ENCODE assay signal across 11 mouse cellular contexts in the genomic region with DNA sequence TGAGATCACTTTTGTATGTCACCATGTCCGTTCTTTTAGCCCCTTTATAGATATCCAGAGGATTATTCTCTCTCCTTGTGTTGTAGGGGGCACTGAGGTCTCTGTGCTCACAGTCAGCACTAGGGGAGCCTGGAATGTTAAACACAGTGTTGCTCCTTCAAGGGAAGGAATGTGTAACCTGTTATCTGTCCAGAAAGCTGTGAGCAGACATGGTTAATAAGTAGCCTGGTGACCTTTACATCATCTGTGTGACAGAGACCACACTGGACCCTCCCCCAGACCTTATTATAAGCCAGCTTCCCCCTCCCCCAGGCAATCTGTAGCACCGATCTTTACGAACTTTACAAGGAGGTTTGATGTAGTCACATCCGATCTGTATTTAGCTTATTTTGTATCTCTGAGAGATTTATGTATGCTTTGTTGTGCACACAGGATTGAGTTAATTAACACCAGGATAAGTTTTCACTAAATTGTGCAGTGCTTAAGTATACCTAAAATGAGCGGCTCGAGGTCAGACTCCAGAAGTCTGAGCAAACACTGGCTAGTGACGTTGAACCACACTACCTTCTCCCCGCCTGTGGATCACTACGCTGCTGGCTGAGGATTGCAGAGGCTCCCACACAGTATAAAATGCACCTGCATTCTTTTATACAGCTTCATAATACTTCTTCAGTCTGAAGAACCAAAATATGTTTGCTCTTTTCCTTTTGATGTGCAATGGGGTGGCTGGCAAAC. TPM values are rescaled to one million over a fixed set of nuclear protein-coding genes. Genes with fewer than 3 reads are reported as not detected.
DNase-seq lines count a peak whose midpoint lies in the region; ATAC-seq and TF ChIP-seq lines count a peak whose summit lies in the region.
"Had no signal": no experiment of that assay in that cellular context is flagged by ENCODE, and none has a peak within 500 bp of the region (broad histone marks: within the 10 kb centered on the region; RNA-seq: fewer than 3 reads in every experiment).

No protein-coding gene starts in this region.

- 0 out of 2 replicates have a peak overlapping the region, but pooled peaks have one; percentile 3 for H3K4me2 ChIP-seq in intestine, embryonic 14.5 days (ENCODE audit: low read length)
- no peak overlapping the region for H3K4me2 ChIP-seq in intestine, postnatal 0 days (replicated peaks; ENCODE audit: low read depth)
- H3K4me2 ChIP-seq: hindbrain, embryonic 13.5 days; midbrain, embryonic 15.5 days had no signal

- TF ChIP-seq CTCF in intestine, postnatal 0 days (IDR thresholded peaks at IDR 0.05; ENCODE audit: low read depth), result no peak
- no peak for TF ChIP-seq CTCF in thymus, adult 2 months (IDR thresholded peaks at IDR 0.05; ENCODE audit: borderline replicate concordance, control insufficient read depth, extremely low read depth, insufficient read depth, low read length, poor library complexity)

- H3K9me3 ChIP-seq in intestine, embryonic 14.5 days (ENCODE audit: control insufficient read depth, low read length), result no peaks in the 10 kb centered on the region
- H3K9me3 ChIP-seq in intestine, postnatal 0 days (ENCODE audit: control insufficient read depth), result no peaks in the 10 kb centered on the region
- H3K9me3 ChIP-seq: hindbrain, embryonic 13.5 days; midbrain, embryonic 15.5 days had no signal

- H3K9ac ChIP-seq in intestine, embryonic 14.5 days (ENCODE audit: low read length), result no peak overlapping the region
- no peak overlapping the region for H3K9ac ChIP-seq in intestine, postnatal 0 days (ENCODE audit: low read depth, low read length)
- H3K9ac ChIP-seq: hindbrain, embryonic 13.5 days; midbrain, embryonic 15.5 days had no signal

- no peak overlapping the region for H3K4me3 ChIP-seq in intestine, embryonic 14.5 days (ENCODE audit: low read depth, low read length)
- no peak overlapping the region for H3K4me3 ChIP-seq in intestine, postnatal 0 days (ENCODE audit: low read depth, low read length)
- H3K4me3 ChIP-seq in thymus, adult 2 months (ENCODE audit: control insufficient read depth, insufficient read depth, low read length), result no peak overlapping the region
- H3K4me3 ChIP-seq: hindbrain, embryonic 13.5 days; midbrain, embryonic 15.5 days had no signal

- no peak for TF ChIP-seq POLR2A in thymus, adult 2 months (IDR thresholded peaks at IDR 0.05; ENCODE audit: control insufficient read depth, extremely low read depth, insufficient read depth, low read length, poor library complexity)

- WGBS in intestine, embryonic 14.5 days, result 53% methylated on average over 9 of the region's 9 CpGs
- WGBS in intestine, postnatal 0 days, result 34% methylated on average over 9 of the region's 9 CpGs
- 83% methylated on average over 9 of the region's 9 CpGs for WGBS in thymus, adult 2 months

- no peaks in the 10 kb centered on the region for H3K27me3 ChIP-seq in intestine, embryonic 14.5 days (replicated peaks; ENCODE audit: control insufficient read depth, insufficient read depth, low read length)
- no peaks in the 10 kb centered on the region for H3K27me3 ChIP-seq in intestine, postnatal 0 days (replicated peaks; ENCODE audit: control insufficient read depth, insufficient read depth, low read length)
- H3K27me3 ChIP-seq in thymus, adult 2 months (ENCODE audit: control insufficient read depth, insufficient read depth, low read length), result no peaks in the 10 kb centered on the region
- H3K27me3 ChIP-seq: hindbrain, embryonic 13.5 days; midbrain, embryonic 15.5 days had no signal

- H3K4me1 ChIP-seq in intestine, embryonic 14.5 days (replicated peaks; ENCODE audit: control insufficient read depth, insufficient read depth, low read length), result peaks cover 19% of the 10 kb centered on the region
- H3K4me1 ChIP-seq in intestine, postnatal 0 days (replicated peaks; ENCODE audit: control insufficient read depth, insufficient read depth, low read length), result no peaks in the 10 kb centered on the region
- H3K4me1 ChIP-seq in thymus, adult 2 months (replicated peaks; ENCODE audit: control insufficient read depth, insufficient read depth, low read length), result peaks cover 74% of the 10 kb centered on the region
- H3K4me1 ChIP-seq: midbrain, embryonic 15.5 days had no signal

- H3K36me3 ChIP-seq in intestine, embryonic 14.5 days (ENCODE audit: control insufficient read depth, insufficient read depth, low read length), result no peaks in the 10 kb centered on the region
- H3K36me3 ChIP-seq in intestine, postnatal 0 days (ENCODE audit: control insufficient read depth, insufficient read depth), result no peaks in the 10 kb centered on the region
- H3K36me3 ChIP-seq in thymus, adult 2 months (ENCODE audit: control insufficient read depth, insufficient read depth, low read length), result peaks cover 4% of the 10 kb centered on the region; the same call in 1 of the 2 replicates
- H3K36me3 ChIP-seq: hindbrain, embryonic 13.5 days; midbrain, embryonic 15.5 days had no signal

- peak overlapping the region; percentile 74 for H3K27ac ChIP-seq in intestine, embryonic 14.5 days (ENCODE audit: low read depth)
- H3K27ac ChIP-seq in intestine, postnatal 0 days (ENCODE audit: low read depth, low read length), result no peak overlapping the region
- peak overlapping the region; percentile 78 for H3K27ac ChIP-seq in thymus, adult 2 months (ENCODE audit: control insufficient read depth, insufficient read depth, low read length)
- H3K27ac ChIP-seq: hindbrain, embryonic 13.5 days; midbrain, embryonic 15.5 days had no signal

- ATAC-seq in intestine, embryonic 14.5 days (replicated peaks; ENCODE audit: low FRiP score, low TSS enrichment, low read depth), result peak; percentile 45; the same call in 1 of the 2 replicates
- no peak for ATAC-seq in intestine, postnatal 0 days
- ATAC-seq: midbrain, embryonic 15.5 days had no signal

- DNase-seq in embryo, embryonic 10 days (ENCODE audit: low spot score), result peak; percentile 35
- DNase-seq in embryo, embryonic 9.5 days (ENCODE audit: extremely low spot score), result no peak
- no peak for DNase-seq in intestine, embryonic 14.5 days (ENCODE audit: low spot score)
- no peak for DNase-seq in thymus, adult 2 months
- DNase-seq in thymus, postnatal 0 days (ENCODE audit: low spot score), result no peak
- no peak for DNase-seq in spleen, postnatal 10 days (ENCODE audit: low spot score in 2 of 2)
- DNase-seq in layer of hippocampus, adult 9-10 months (ENCODE audit: low spot score), result no peak
- DNase-seq: cerebellum, postnatal 36 days had no signal

RNA-seq across cellular contexts. Expression of gene Colq, which starts 25.5 kb away (rescaled TPM):
- polyA plus RNA-seq in intestine, embryonic 14.5 days (2014; fragmentation: Nextera tagmentation; extraction: Ambion mirVana), result 0.42 and 0.69 TPM in 2 replicates
- polyA plus RNA-seq in intestine, postnatal 0 days (2015; fragmentation: Nextera tagmentation; extraction: Ambion mirVana), result 0.66 and 0.68 TPM in 2 replicates
- 151 and 166 TPM in 2 replicates for polyA plus RNA-seq in thymus, adult 2 months (2012; rRNA removed)
- polyA plus RNA-seq in thymus, postnatal 0 days (2015; fragmentation: Nextera tagmentation; extraction: Ambion mirVana), result 91.4 and 93.9 TPM in 2 replicates
- polyA plus RNA-seq: midbrain, embryonic 15.5 days had no signal

Comparison
In these comparisons a context has a peak if more than half of its experiments do, and no peak if none do; other contexts are left out.
1. RNA of gene Colq, which starts 25.5 kb away (polyA plus RNA-seq): 151 to 166 TPM in thymus, adult 2 months and 91.4 to 93.9 TPM in thymus, postnatal 0 days; 0.66 to 0.68 TPM in intestine, postnatal 0 days and 0.42 to 0.69 TPM in intestine, embryonic 14.5 days; every median in the first group is over 10 times any median in the second.